Mouse (Mus musculus) retina, postnatal 1 day (tissue): Measurements from ENCODE around the gene Pycr1.

ENCODE experiments used
- DNase-seq: peaks from one replicate; pipeline ENCODE4 v3.0.0-alpha.2; 2012

Pycr1 gene

GRCm38 (mm10) chr11:120625152-120625775 is 18.3 kb downstream of the Pycr1 start, which contains the start of gene Sirt7:
Gene Sirt7, minus strand, starts transcription at chr11:120625240.
- no peak for DNase-seq

GRCm38 (mm10) chr11:120624680-120625111 is 18.9 kb downstream of the Pycr1 start:
- peak; percentile 92 for DNase-seq

GRCm38 (mm10) chr11:120623961-120624679 is 19.4 kb downstream of the Pycr1 start:
- peak; percentile 56 for DNase-seq

- no peak for DNase-seq
These were observed 20.8 kb downstream of the Pycr1 start for GRCm38 (mm10) chr11:120622805-120623204.

GRCm38 (mm10) chr11:120620195-120620594 is 23.4 kb downstream of the Pycr1 start:
- no peak for DNase-seq

GRCm38 (mm10) chr11:120618619-120619535 is 24.7 kb downstream of the Pycr1 start:
- DNase-seq: no peak

GRCm38 (mm10) chr11:120617519-120618112 is 26.0 kb downstream of the Pycr1 start, which contains the start of gene Pcyt2:
Gene Pcyt2, minus strand, starts transcription at chr11:120617936.
- DNase-seq: peak; percentile 94

- peak; percentile 12 for DNase-seq
These were observed 26.8 kb downstream of the Pycr1 start for GRCm38 (mm10) chr11:120616617-120617294.

GRCm38 (mm10) chr11:120615606-120616203 is 27.9 kb downstream of the Pycr1 start:
- no peak for DNase-seq

- no peak for DNase-seq
These were observed 28.4 kb downstream of the Pycr1 start for GRCm38 (mm10) chr11:120615167-120615566.

GRCm38 (mm10) chr11:120613976-120614375 is 29.6 kb downstream of the Pycr1 start:
- DNase-seq: no peak

GRCm38 (mm10) chr11:120613481-120613972 is 30.0 kb downstream of the Pycr1 start:
- no peak for DNase-seq

- DNase-seq: peak; percentile 78
These were observed 30.8 kb downstream of the Pycr1 start for GRCm38 (mm10) chr11:120612763-120613162.

- no peak for DNase-seq
These were observed 33.0 kb downstream of the Pycr1 start for GRCm38 (mm10) chr11:120610477-120611046.

- peak; percentile 14 for DNase-seq
These were observed 34.3 kb downstream of the Pycr1 start for GRCm38 (mm10) chr11:120609250-120609649.

- DNase-seq: peak; percentile 21
These were observed 35.1 kb downstream of the Pycr1 start, which contains the start of gene Npb for GRCm38 (mm10) chr11:120608241-120609034. Gene Npb, plus strand, starts transcription at chr11:120608477.

- no peak for DNase-seq
These were observed 36.8 kb downstream of the Pycr1 start for GRCm38 (mm10) chr11:120606764-120607163.

GRCm38 (mm10) chr11:120605667-120606066 is 37.9 kb downstream of the Pycr1 start:
- no peak for DNase-seq

- no peak for DNase-seq
These were observed 40.0 kb downstream of the Pycr1 start for GRCm38 (mm10) chr11:120603545-120603944.

GRCm38 (mm10) chr11:120600716-120601115 is 42.9 kb downstream of the Pycr1 start:
- no peak for DNase-seq
